Mouse (Mus musculus) forebrain, embryonic 12.5 days (tissue): ENCODE results near the gene Zfp969. TPM values are rescaled to one million over a fixed set of nuclear protein-coding genes. Genes with fewer than 3 reads are reported as not detected.
"Not testable (repeated sequence)": the region's sequence is repeated elsewhere in the genome, so short reads cannot be mapped to it uniquely, and the experiment has no call there.

Source experiments
- ATAC-seq: fragments of 200-750 bp; cut with Nextera tagmentation; 2 replicates; pipeline ENCODE4 v1.8.0; 2017; ENCODE audit warnings: moderate TSS enrichment; ENCODE audit not compliant: low FRiP score
- H3K27ac ChIP-seq: fragments of 300-500 bp; sonication (generic); 2 replicates; pipeline ENCODE4 v1.5.1; 2016; ENCODE audit warnings: mild to moderate bottlenecking
- H3K27me3 ChIP-seq: fragments of 300-500 bp; sonication (generic); 2 replicates; pipeline ENCODE4 v1.6.1; 2016; ENCODE audit warnings: mild to moderate bottlenecking
- H3K36me3 ChIP-seq: fragments of 300-500 bp; sonication (generic); replicated peaks from 2 replicates; pipeline ENCODE4 v1.6.1; 2016; ENCODE audit warnings: mild to moderate bottlenecking
- H3K4me1 ChIP-seq: fragments of 300-500 bp; sonication (generic); 2 replicates; pipeline ENCODE4 v1.6.1; 2016
- H3K4me2 ChIP-seq: fragments of 300-500 bp; sonication (generic); 2 replicates; pipeline ENCODE4 v1.6.1; 2016; ENCODE audit warnings: mild to moderate bottlenecking, moderate library complexity
- H3K4me3 ChIP-seq: fragments of 300-500 bp; sonication (generic); replicated peaks from 2 replicates; pipeline ENCODE4 v1.5.1; 2016; ENCODE audit warnings: mild to moderate bottlenecking
- H3K9ac ChIP-seq: fragments of 300-500 bp; sonication (generic); 2 replicates; pipeline ENCODE4 v1.6.1; 2016; ENCODE audit warnings: mild to moderate bottlenecking
- H3K9me3 ChIP-seq: fragments of 300-500 bp; sonication (generic); 2 replicates; pipeline ENCODE4 v1.6.1; 2016
- whole genome bisulfite sequencing: fragments of 180-500 bp; shearing (Covaris S2); methylation state at CpG from one replicate; pipeline ENCODE4 v1.1.7; 2016; 5-methylcytosine and 5-hydroxymethylcytosine counted together
- polyA plus RNA-seq: library from polyadenylated mRNA; unstranded; fragments of >200 nt; fragmentation: Nextera tagmentation; extraction: Ambion mirVana; gene quantifications from 2 replicates; pipeline ENCODE4 v1.2.1, GENCODE M21; 2016

The Zfp969 gene
- 4.4 and 7.3 TPM in 2 replicates for polyA plus RNA-seq

GRCm38 (mm10) chr2:175703546-175703945 is at the start of gene Zfp969:
Zfp969 (minus strand) TSS chr2:175703646.
- H3K27me3 ChIP-seq, H3K9me3 ChIP-seq, ATAC-seq, H3K4me1 ChIP-seq, H3K4me2 ChIP-seq, H3K36me3 ChIP-seq, H3K9ac ChIP-seq, H3K4me3 ChIP-seq, H3K27ac ChIP-seq: not testable (repeated sequence)
- no CpG with 5 or more reads among the region's 9 CpGs for WGBS

- not testable (repeated sequence) for H3K27me3 ChIP-seq, H3K9ac ChIP-seq, H3K36me3 ChIP-seq, H3K27ac ChIP-seq, H3K9me3 ChIP-seq, H3K4me3 ChIP-seq, ATAC-seq, H3K4me1 ChIP-seq, H3K4me2 ChIP-seq
- WGBS: no CpG with 5 or more reads among the region's 2 CpGs
Measured at GRCm38 (mm10) chr2:175741237-175741636, 37.8 kb upstream of the Zfp969 start, which contains the start of gene Gm2007. Gm2007 (plus strand) TSS chr2:175741537.

- WGBS: no CpG with 5 or more reads among the region's 2 CpGs
- ATAC-seq: not testable (repeated sequence)
Measured at GRCm38 (mm10) chr2:175643678-175644077, 59.8 kb downstream of the Zfp969 start, which contains the start of gene Gm11007. Gm11007 (plus strand) TSS chr2:175643978.

More at GRCm38 (mm10) chr2:175643678-175644077, 59.8 kb downstream of the Zfp969 start, which contains the start of gene Gm11007:
- H3K27me3 ChIP-seq, H3K9ac ChIP-seq, H3K4me1 ChIP-seq, H3K4me2 ChIP-seq, H3K36me3 ChIP-seq, H3K9me3 ChIP-seq, H3K27ac ChIP-seq, H3K4me3 ChIP-seq: not testable (repeated sequence)

Other genes starting within 250 kb of the Zfp969 start
- gene Zfp965, start 233.7 kb downstream of the Zfp969 start, polyA plus RNA-seq: 6.1 and 8.8 TPM in 2 replicates
- not detected in 2 replicates for gene Gm11007, start 59.7 kb downstream of the Zfp969 start, polyA plus RNA-seq
- not detected in 2 replicates for gene Gm2007, start 37.9 kb upstream of the Zfp969 start, polyA plus RNA-seq
- gene Gm14288, start 97.4 kb upstream of the Zfp969 start, polyA plus RNA-seq: not detected in 2 replicates
- gene Gm6710, start 165.6 kb upstream of the Zfp969 start, polyA plus RNA-seq: 25.9 and 30.8 TPM in 2 replicates
- 5.7 and 5.8 TPM in 2 replicates for gene Zfp966, start 227.5 kb upstream of the Zfp969 start, polyA plus RNA-seq